Mouse (Mus musculus) adrenal gland, adult 8-10 months (tissue): ENCODE measurements around the gene Amd1. TPM values are rescaled to one million over a fixed set of nuclear protein-coding genes. Genes with fewer than 3 reads are reported as not detected.

Experiments
- DNase-seq: peaks from one replicate; pipeline ENCODE4 v3.0.0; 2022
- total RNA-seq, 4 experiments: library from RNA; stranded (reverse); gene quantifications; 2 replicates each; pipeline ENCODE4 v1.2.4; 2022

Gene Amd1
- total RNA-seq = 10 to 100 TPM; 42.4 to 50.2 (median 47.3) TPM

- DNase-seq = peak; percentile 99
Measured at GRCm38 (mm10) chr10:40302140-40302985, at the start of gene Amd1. Gene Amd1 (minus strand): TSS chr10:40302186.

GRCm38 (mm10) chr10:40351156-40351555 is 49.2 kb upstream of the Amd1 start:
- DNase-seq = no peak

- DNase-seq = no peak
Measured at GRCm38 (mm10) chr10:40350245-40350932, 48.4 kb upstream of the Amd1 start.

- peak; percentile 27 for DNase-seq
Measured at GRCm38 (mm10) chr10:40349631-40350177, 47.7 kb upstream of the Amd1 start.

- DNase-seq = peak; percentile 99
Measured at GRCm38 (mm10) chr10:40348566-40349536, 46.9 kb upstream of the Amd1 start.

- DNase-seq = no peak
Measured at GRCm38 (mm10) chr10:40347461-40347954, 45.5 kb upstream of the Amd1 start.

GRCm38 (mm10) chr10:40346776-40347403 is 44.9 kb upstream of the Amd1 start:
- DNase-seq = no peak

- DNase-seq = no peak
Measured at GRCm38 (mm10) chr10:40342036-40342435, 40.0 kb upstream of the Amd1 start.

- DNase-seq = no peak
Measured at GRCm38 (mm10) chr10:40339351-40339964, 37.5 kb upstream of the Amd1 start, which contains the start of gene Cdk19. Gene Cdk19 (plus strand): TSS chr10:40339564.

GRCm38 (mm10) chr10:40332864-40333263 is 30.9 kb upstream of the Amd1 start:
- no peak for DNase-seq

GRCm38 (mm10) chr10:40330262-40330661 is 28.3 kb upstream of the Amd1 start:
- no peak for DNase-seq

GRCm38 (mm10) chr10:40328004-40328551 is 26.1 kb upstream of the Amd1 start:
- DNase-seq = no peak

GRCm38 (mm10) chr10:40320306-40320705 is 18.3 kb upstream of the Amd1 start:
- no peak for DNase-seq

- no peak for DNase-seq
Measured at GRCm38 (mm10) chr10:40316841-40317585, 15.0 kb upstream of the Amd1 start.

GRCm38 (mm10) chr10:40312781-40313180 is 10.8 kb upstream of the Amd1 start:
- DNase-seq = no peak

GRCm38 (mm10) chr10:40309884-40310635 is 8.1 kb upstream of the Amd1 start:
- DNase-seq = peak; percentile 15

- no peak for DNase-seq
Measured at GRCm38 (mm10) chr10:40307826-40308583, 6.0 kb upstream of the Amd1 start.

GRCm38 (mm10) chr10:40305989-40306388 is 4.0 kb upstream of the Amd1 start:
- no peak for DNase-seq
